Mouse (Mus musculus): ENCODE measurements around the gene Azin2. TPM values are rescaled to one million over a fixed set of nuclear protein-coding genes. Genes with fewer than 3 reads are reported as not detected.

The Azin2 gene
- polyA plus RNA-seq, 1 experiment: 32.9 TPM

- Histone ChIP-seq H3K9ac (ENCODE audit: low read depth, poor library complexity, severe bottlenecking) (no peak overlapping the region), H3K9me3 (replicated peaks; ENCODE audit: control insufficient read depth, insufficient read depth, low read length, poor library complexity, severe bottlenecking) (no peaks in the 10 kb centered on the region), H3K36me3 (ENCODE audit: control insufficient read depth, insufficient read depth, low read length, poor library complexity, severe bottlenecking) (peaks cover 8% of the 10 kb centered on the region), H3K4me1 (ENCODE audit: control insufficient read depth, insufficient read depth, low read length) (no peaks in the 10 kb centered on the region), H3K27ac (ENCODE audit: insufficient read depth, low read length) (no peak overlapping the region), H3K27me3 (ENCODE audit: control insufficient read depth, insufficient read depth, low read length, poor library complexity, severe bottlenecking) (no peaks in the 10 kb centered on the region), H3K4me3 (ENCODE audit: low read depth, low read length) (no peak overlapping the region)
- TF ChIP-seq CTCF (IDR thresholded peaks at IDR 0.05; ENCODE audit: low read depth, low read length): no peak
- no peak for TF ChIP-seq EP300 (IDR thresholded peaks at IDR 0.05; ENCODE audit: insufficient read depth, low read depth, low read length)
- no peak for TF ChIP-seq POLR2A (IDR thresholded peaks at IDR 0.05; ENCODE audit: insufficient read depth, low read length)
These were observed 29.9 kb upstream of the Azin2 start for GRCm38 (mm10) chr4:128992176-128992575.

- Histone ChIP-seq H3K27me3 (ENCODE audit: control insufficient read depth, insufficient read depth, low read length, poor library complexity, severe bottlenecking) (no peaks in the 10 kb centered on the region), H3K27ac (ENCODE audit: insufficient read depth, low read length) (no peak within 1 kb of the TSS), H3K4me1 (ENCODE audit: control insufficient read depth, insufficient read depth, low read length) (no peaks in the 10 kb centered on the region), H3K36me3 (ENCODE audit: control insufficient read depth, insufficient read depth, low read length, poor library complexity, severe bottlenecking) (peaks cover 8% of the 10 kb centered on the region), H3K9ac (ENCODE audit: low read depth, poor library complexity, severe bottlenecking) (no peak within 1 kb of the TSS), H3K9me3 (replicated peaks; ENCODE audit: control insufficient read depth, insufficient read depth, low read length, poor library complexity, severe bottlenecking) (no peaks in the 10 kb centered on the region), H3K4me3 (ENCODE audit: low read depth, low read length) (no peak within 1 kb of the TSS)
- TF ChIP-seq POLR2A (IDR thresholded peaks at IDR 0.05; ENCODE audit: insufficient read depth, low read length): no peak
These were observed 29.3 kb upstream of the Azin2 start, which contains the start of gene Ak2 for GRCm38 (mm10) chr4:128991500-128992008. Gene Ak2, plus strand, starts transcription at chr4:128991958.

GRCm38 (mm10) chr4:128989678-128990077, 27.4 kb upstream of the Azin2 start:
- no peak overlapping the region for H3K9ac ChIP-seq (ENCODE audit: low read depth, poor library complexity, severe bottlenecking)

GRCm38 (mm10) chr4:128988911-128989310, 26.7 kb upstream of the Azin2 start:
- no peak overlapping the region for H3K9ac ChIP-seq (ENCODE audit: low read depth, poor library complexity, severe bottlenecking)
- H3K36me3 ChIP-seq (ENCODE audit: control insufficient read depth, insufficient read depth, low read length, poor library complexity, severe bottlenecking): no peaks in the 10 kb centered on the region
- TF ChIP-seq CTCF (IDR thresholded peaks at IDR 0.05; ENCODE audit: low read depth, low read length) (no peak), POLR2A (IDR thresholded peaks at IDR 0.05; ENCODE audit: insufficient read depth, low read length) (no peak), EP300 (IDR thresholded peaks at IDR 0.05; ENCODE audit: insufficient read depth, low read depth, low read length) (no peak)
- H3K27ac ChIP-seq (ENCODE audit: insufficient read depth, low read length): peak overlapping the region; percentile 14; the same call in 1 of the 2 replicates
- no peaks in the 10 kb centered on the region for H3K9me3 ChIP-seq (replicated peaks; ENCODE audit: control insufficient read depth, insufficient read depth, low read length, poor library complexity, severe bottlenecking)
- no peaks in the 10 kb centered on the region for H3K27me3 ChIP-seq (ENCODE audit: control insufficient read depth, insufficient read depth, low read length, poor library complexity, severe bottlenecking)
- no peaks in the 10 kb centered on the region for H3K4me1 ChIP-seq (ENCODE audit: control insufficient read depth, insufficient read depth, low read length)
- no peak overlapping the region for H3K4me3 ChIP-seq (ENCODE audit: low read depth, low read length)

More at GRCm38 (mm10) chr4:128989678-128990077, 27.4 kb upstream of the Azin2 start:
- H3K27me3 ChIP-seq (ENCODE audit: control insufficient read depth, insufficient read depth, low read length, poor library complexity, severe bottlenecking): no peaks in the 10 kb centered on the region
- H3K4me1 ChIP-seq (ENCODE audit: control insufficient read depth, insufficient read depth, low read length): no peaks in the 10 kb centered on the region
- H3K4me3 ChIP-seq (ENCODE audit: low read depth, low read length): no peak overlapping the region
- H3K9me3 ChIP-seq (replicated peaks; ENCODE audit: control insufficient read depth, insufficient read depth, low read length, poor library complexity, severe bottlenecking): no peaks in the 10 kb centered on the region
- H3K27ac ChIP-seq (ENCODE audit: insufficient read depth, low read length): 0 out of 2 replicates have a peak overlapping the region, but pooled peaks have one; percentile 14
- TF ChIP-seq CTCF (IDR thresholded peaks at IDR 0.05; ENCODE audit: low read depth, low read length): no peak
- TF ChIP-seq POLR2A (IDR thresholded peaks at IDR 0.05; ENCODE audit: insufficient read depth, low read length): no peak
- TF ChIP-seq EP300 (IDR thresholded peaks at IDR 0.05; ENCODE audit: insufficient read depth, low read depth, low read length): no peak
- no peaks in the 10 kb centered on the region for H3K36me3 ChIP-seq (ENCODE audit: control insufficient read depth, insufficient read depth, low read length, poor library complexity, severe bottlenecking)

GRCm38 (mm10) chr4:128984600-128984999, 22.4 kb upstream of the Azin2 start:
- Histone ChIP-seq H3K4me1 (ENCODE audit: control insufficient read depth, insufficient read depth, low read length) (peaks cover 6% of the 10 kb centered on the region), H3K36me3 (ENCODE audit: control insufficient read depth, insufficient read depth, low read length, poor library complexity, severe bottlenecking) (no peaks in the 10 kb centered on the region), H3K9ac (ENCODE audit: low read depth, poor library complexity, severe bottlenecking) (no peak overlapping the region), H3K27me3 (ENCODE audit: control insufficient read depth, insufficient read depth, low read length, poor library complexity, severe bottlenecking) (no peaks in the 10 kb centered on the region), H3K4me3 (ENCODE audit: low read depth, low read length) (no peak overlapping the region), H3K9me3 (replicated peaks; ENCODE audit: control insufficient read depth, insufficient read depth, low read length, poor library complexity, severe bottlenecking) (no peaks in the 10 kb centered on the region), H3K27ac (ENCODE audit: insufficient read depth, low read length) (no peak overlapping the region)
- no peak for TF ChIP-seq POLR2A (IDR thresholded peaks at IDR 0.05; ENCODE audit: insufficient read depth, low read length)
- no peak for TF ChIP-seq EP300 (IDR thresholded peaks at IDR 0.05; ENCODE audit: insufficient read depth, low read depth, low read length)
- no peak for TF ChIP-seq CTCF (IDR thresholded peaks at IDR 0.05; ENCODE audit: low read depth, low read length)

- H3K9ac ChIP-seq (ENCODE audit: low read depth, poor library complexity, severe bottlenecking): no peak overlapping the region
- no peaks in the 10 kb centered on the region for H3K27me3 ChIP-seq (ENCODE audit: control insufficient read depth, insufficient read depth, low read length, poor library complexity, severe bottlenecking)
- no peak overlapping the region for H3K27ac ChIP-seq (ENCODE audit: insufficient read depth, low read length)
- peaks cover 6% of the 10 kb centered on the region for H3K4me1 ChIP-seq (ENCODE audit: control insufficient read depth, insufficient read depth, low read length)
- H3K36me3 ChIP-seq (ENCODE audit: control insufficient read depth, insufficient read depth, low read length, poor library complexity, severe bottlenecking): no peaks in the 10 kb centered on the region
- no peak overlapping the region for H3K4me3 ChIP-seq (ENCODE audit: low read depth, low read length)
- no peak for TF ChIP-seq EP300 (IDR thresholded peaks at IDR 0.05; ENCODE audit: insufficient read depth, low read depth, low read length)
- no peak for TF ChIP-seq POLR2A (IDR thresholded peaks at IDR 0.05; ENCODE audit: insufficient read depth, low read length)
- no peaks in the 10 kb centered on the region for H3K9me3 ChIP-seq (replicated peaks; ENCODE audit: control insufficient read depth, insufficient read depth, low read length, poor library complexity, severe bottlenecking)
These were observed 21.4 kb upstream of the Azin2 start for GRCm38 (mm10) chr4:128983656-128984055.

All from ES-Bruce4 (cell line).